Mouse (Mus musculus): Measurements from ENCODE around the gene Dazap1. TPM values are rescaled to one million over a fixed set of nuclear protein-coding genes. Genes with fewer than 3 reads are reported as not detected.

Dazap1 gene
- 26.5 TPM for polyA plus RNA-seq (2014; fragmentation: Illumina TruSeq; extraction: RNeasy Lipid Tissue Mini Kit (QIAGEN cat#74804); ENCODE audit: low replicate concordance)

DNA sequence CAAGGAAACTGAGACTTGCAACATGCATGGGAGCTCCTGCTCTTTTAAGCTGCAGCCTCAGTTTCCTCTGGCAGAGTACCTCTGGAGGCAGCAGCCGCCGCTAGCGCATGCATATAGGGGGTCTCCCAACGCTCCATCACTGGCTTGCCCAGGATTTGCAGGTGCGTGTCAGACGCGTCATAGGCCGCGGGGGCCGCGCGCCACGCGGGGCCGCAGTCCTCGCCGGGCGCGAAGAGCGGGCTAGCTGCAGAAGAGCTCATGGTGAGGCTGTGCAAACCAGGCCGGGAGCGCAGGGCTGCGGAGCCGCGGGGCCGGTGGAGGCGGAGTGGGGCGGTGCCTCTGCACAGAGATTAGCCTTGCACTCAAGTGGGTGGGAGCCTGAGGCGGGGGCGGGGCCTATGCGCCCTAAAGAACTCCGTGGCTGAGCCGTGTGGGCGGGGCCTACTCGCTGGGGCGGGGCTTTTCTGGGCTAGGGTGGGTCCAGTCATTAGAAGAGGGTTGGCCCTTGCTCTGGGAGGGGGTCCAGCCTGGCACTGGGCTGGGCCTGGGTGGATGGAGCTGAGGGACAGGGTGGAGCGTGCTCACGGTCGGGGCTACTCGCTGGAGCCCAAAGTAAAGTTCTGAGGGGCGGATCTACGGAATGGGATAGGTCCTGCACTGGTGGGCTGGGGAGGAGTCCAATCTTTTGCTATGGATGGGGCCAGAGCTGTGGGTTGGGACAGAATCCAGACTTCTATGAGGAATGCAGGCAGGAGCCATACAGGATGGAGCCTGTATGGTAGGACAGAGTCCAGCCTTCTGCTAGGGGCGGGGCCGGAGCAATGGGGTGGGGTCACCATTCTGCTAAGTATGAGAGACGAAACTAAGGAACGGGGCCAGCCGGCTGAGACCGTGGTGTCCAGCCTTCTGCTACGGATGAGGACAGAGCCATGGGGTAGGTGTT, at the start of gene Dazap1, which contains the start of gene Gamt:
Gene Dazap1 (plus strand): TSS at position 845 of the 943 bp plus-strand sequence.
Gene Gamt (minus strand): TSS at position 371 of the 943 bp plus-strand sequence.

GRCm38 (mm10) chr10:80226416-80227165, 34.7 kb upstream of the Dazap1 start, which contains the start of gene Mum1:
Gene Mum1, plus strand, starts transcription at chr10:80226434.

DNA sequence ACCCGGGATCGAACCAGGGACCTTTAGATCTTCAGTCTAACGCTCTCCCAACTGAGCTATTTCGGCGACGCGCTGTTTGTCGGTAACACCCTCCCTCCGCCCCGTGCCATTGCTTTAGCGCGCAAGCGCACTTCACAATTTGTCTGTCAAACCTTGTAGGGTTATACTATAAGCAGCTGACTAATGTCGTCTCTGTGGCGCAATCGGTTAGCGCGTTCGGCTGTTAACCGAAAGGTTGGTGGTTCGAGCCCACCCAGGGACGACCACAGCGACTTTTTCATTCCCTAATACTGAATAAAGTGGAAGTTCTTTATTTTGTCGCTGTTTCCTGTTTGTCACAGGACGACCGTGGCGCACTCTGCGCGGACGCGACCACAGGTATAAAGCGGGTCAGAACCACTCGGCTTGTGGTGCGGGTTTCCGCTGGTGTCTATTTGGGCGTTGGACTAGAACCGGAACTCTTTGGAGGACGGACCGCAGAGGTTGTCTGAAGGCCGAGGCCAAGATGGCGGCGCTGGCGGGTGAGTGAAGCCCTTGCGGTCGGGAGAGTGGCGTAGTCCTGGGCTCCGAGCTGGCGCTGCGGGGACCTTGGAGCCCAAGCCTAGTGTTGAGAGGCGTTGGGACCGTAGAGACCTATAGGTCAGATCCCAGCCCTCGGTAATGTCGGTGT, 12.2 kb upstream of the Dazap1 start, which contains the start of gene Ndufs7:
Gene Ndufs7 (plus strand): TSS at position 151 of the 670 bp plus-strand sequence.

GRCm38 (mm10) chr10:80292251-80293146, 31.2 kb downstream of the Dazap1 start, which contains the start of gene Rps15:
Gene Rps15, plus strand, starts transcription at chr10:80292453.

DNA sequence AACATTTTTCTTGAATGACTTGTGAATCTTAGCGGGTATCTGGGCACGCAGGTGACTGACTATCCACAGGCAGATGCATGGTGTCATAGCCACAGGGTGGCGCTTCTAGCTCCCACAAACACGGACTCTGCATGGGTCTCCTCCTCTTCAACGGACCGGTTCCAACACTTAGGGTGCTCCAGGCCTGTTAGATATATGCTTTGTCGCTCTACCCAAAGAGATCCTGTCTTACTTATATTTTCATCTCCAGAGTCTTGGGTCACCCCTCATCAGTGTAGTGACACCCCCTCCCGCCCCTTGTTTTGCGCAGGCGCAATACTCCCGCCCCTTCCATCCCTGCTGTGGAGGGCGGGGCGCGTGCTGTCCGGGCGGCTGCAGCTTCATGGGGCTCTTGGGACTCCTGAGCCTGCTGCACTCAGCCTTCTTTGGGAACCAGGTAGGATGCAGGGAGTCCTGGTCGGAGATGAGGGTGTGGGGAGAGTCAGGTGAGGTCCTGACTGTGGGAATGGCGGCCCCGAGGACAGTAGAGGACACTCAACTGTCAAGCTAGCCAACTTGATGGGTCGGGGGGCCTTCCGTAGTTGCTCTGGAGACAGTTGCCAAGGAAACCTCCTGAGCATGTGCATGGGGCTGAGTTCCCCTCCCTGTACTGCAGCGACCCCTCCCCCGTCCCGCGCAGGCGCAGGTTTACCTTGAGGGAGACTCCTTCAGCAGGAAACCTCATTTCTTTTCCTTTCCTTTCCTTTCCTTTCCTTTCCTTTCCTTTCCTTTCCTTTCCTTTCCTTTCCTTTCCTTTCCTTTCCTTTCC, 34.5 kb downstream of the Dazap1 start, which contains the start of gene Apc2:
Gene Apc2 (plus strand): TSS at position 360 of the 808 bp plus-strand sequence.

GRCm38 (mm10) chr10:80320340-80320760, 59.1 kb downstream of the Dazap1 start, which contains the start of gene 2310011J03Rik:
Gene 2310011J03Rik, minus strand, starts transcription at chr10:80320537.

GRCm38 (mm10) chr10:80329273-80330081, 68.2 kb downstream of the Dazap1 start, which contains the start of the genes Pcsk4 and Reep6:
Gene Pcsk4, minus strand, starts transcription at chr10:80329498.
Gene Reep6, plus strand, starts transcription at chr10:80329953.

Other genes with a start within 250 kb of the Dazap1 start
- gene Arhgap45, start 244.8 kb upstream of the Dazap1 start, polyA plus RNA-seq (2014; fragmentation: Illumina TruSeq; extraction: RNeasy Lipid Tissue Mini Kit (QIAGEN cat#74804); ENCODE audit: low replicate concordance): 0.19 TPM
- gene Polr2e, start 221.7 kb upstream of the Dazap1 start, polyA plus RNA-seq (2014; fragmentation: Illumina TruSeq; extraction: RNeasy Lipid Tissue Mini Kit (QIAGEN cat#74804); ENCODE audit: low replicate concordance): not detected
- gene Gpx4, start 214.3 kb upstream of the Dazap1 start, polyA plus RNA-seq (2014; fragmentation: Illumina TruSeq; extraction: RNeasy Lipid Tissue Mini Kit (QIAGEN cat#74804); ENCODE audit: low replicate concordance): 27.2 TPM
- gene Sbno2, start 155.9 kb upstream of the Dazap1 start, polyA plus RNA-seq (2014; fragmentation: Illumina TruSeq; extraction: RNeasy Lipid Tissue Mini Kit (QIAGEN cat#74804); ENCODE audit: low replicate concordance): 0.52 TPM
- 3.0 TPM for gene Stk11, start 145.7 kb upstream of the Dazap1 start, polyA plus RNA-seq (2014; fragmentation: Illumina TruSeq; extraction: RNeasy Lipid Tissue Mini Kit (QIAGEN cat#74804); ENCODE audit: low replicate concordance)
- gene Atp5d, start 122.9 kb upstream of the Dazap1 start, polyA plus RNA-seq (2014; fragmentation: Illumina TruSeq; extraction: RNeasy Lipid Tissue Mini Kit (QIAGEN cat#74804); ENCODE audit: low replicate concordance): 1.8 TPM
- not detected for gene Cbarp, start 120.7 kb upstream of the Dazap1 start, polyA plus RNA-seq (2014; fragmentation: Illumina TruSeq; extraction: RNeasy Lipid Tissue Mini Kit (QIAGEN cat#74804); ENCODE audit: low replicate concordance)
- 7.7 TPM for gene Midn, start 113.2 kb upstream of the Dazap1 start, polyA plus RNA-seq (2014; fragmentation: Illumina TruSeq; extraction: RNeasy Lipid Tissue Mini Kit (QIAGEN cat#74804); ENCODE audit: low replicate concordance)
- 12.5 TPM for gene Cirbp, start 95.5 kb upstream of the Dazap1 start, polyA plus RNA-seq (2014; fragmentation: Illumina TruSeq; extraction: RNeasy Lipid Tissue Mini Kit (QIAGEN cat#74804); ENCODE audit: low replicate concordance)
- gene 1600002K03Rik, start 88.5 kb upstream of the Dazap1 start, polyA plus RNA-seq (2014; fragmentation: Illumina TruSeq; extraction: RNeasy Lipid Tissue Mini Kit (QIAGEN cat#74804); ENCODE audit: low replicate concordance): not detected
- gene Efna2, start 82.0 kb upstream of the Dazap1 start, polyA plus RNA-seq (2014; fragmentation: Illumina TruSeq; extraction: RNeasy Lipid Tissue Mini Kit (QIAGEN cat#74804); ENCODE audit: low replicate concordance): 0.37 TPM
- 3.4 TPM for gene Mum1, start 35.1 kb upstream of the Dazap1 start, polyA plus RNA-seq (2014; fragmentation: Illumina TruSeq; extraction: RNeasy Lipid Tissue Mini Kit (QIAGEN cat#74804); ENCODE audit: low replicate concordance)
- gene Ndufs7, start 12.4 kb upstream of the Dazap1 start, polyA plus RNA-seq (2014; fragmentation: Illumina TruSeq; extraction: RNeasy Lipid Tissue Mini Kit (QIAGEN cat#74804); ENCODE audit: low replicate concordance): 3.5 TPM
- not detected for gene Gamt, start 474 bp upstream of the Dazap1 start, polyA plus RNA-seq (2014; fragmentation: Illumina TruSeq; extraction: RNeasy Lipid Tissue Mini Kit (QIAGEN cat#74804); ENCODE audit: low replicate concordance)
- gene Rps15, start 31.0 kb downstream of the Dazap1 start, polyA plus RNA-seq (2014; fragmentation: Illumina TruSeq; extraction: RNeasy Lipid Tissue Mini Kit (QIAGEN cat#74804); ENCODE audit: low replicate concordance): 1.6 TPM
- not detected for gene Apc2, start 34.5 kb downstream of the Dazap1 start, polyA plus RNA-seq (2014; fragmentation: Illumina TruSeq; extraction: RNeasy Lipid Tissue Mini Kit (QIAGEN cat#74804); ENCODE audit: low replicate concordance)
- 0.52 TPM for gene 2310011J03Rik, start 59.1 kb downstream of the Dazap1 start, polyA plus RNA-seq (2014; fragmentation: Illumina TruSeq; extraction: RNeasy Lipid Tissue Mini Kit (QIAGEN cat#74804); ENCODE audit: low replicate concordance)
- not detected for gene Pcsk4, start 68.0 kb downstream of the Dazap1 start, polyA plus RNA-seq (2014; fragmentation: Illumina TruSeq; extraction: RNeasy Lipid Tissue Mini Kit (QIAGEN cat#74804); ENCODE audit: low replicate concordance)
- 5.9 TPM for gene Reep6, start 68.5 kb downstream of the Dazap1 start, polyA plus RNA-seq (2014; fragmentation: Illumina TruSeq; extraction: RNeasy Lipid Tissue Mini Kit (QIAGEN cat#74804); ENCODE audit: low replicate concordance)
- 5.3 TPM for gene Adamtsl5, start 86.9 kb downstream of the Dazap1 start, polyA plus RNA-seq (2014; fragmentation: Illumina TruSeq; extraction: RNeasy Lipid Tissue Mini Kit (QIAGEN cat#74804); ENCODE audit: low replicate concordance)
- gene Plk5, start 95.0 kb downstream of the Dazap1 start, polyA plus RNA-seq (2014; fragmentation: Illumina TruSeq; extraction: RNeasy Lipid Tissue Mini Kit (QIAGEN cat#74804); ENCODE audit: low replicate concordance): not detected
- 2.9 TPM for gene Mex3d, start 126.2 kb downstream of the Dazap1 start, polyA plus RNA-seq (2014; fragmentation: Illumina TruSeq; extraction: RNeasy Lipid Tissue Mini Kit (QIAGEN cat#74804); ENCODE audit: low replicate concordance)
- not detected for gene Mbd3, start 138.1 kb downstream of the Dazap1 start, polyA plus RNA-seq (2014; fragmentation: Illumina TruSeq; extraction: RNeasy Lipid Tissue Mini Kit (QIAGEN cat#74804); ENCODE audit: low replicate concordance)
- gene Uqcr11, start 145.3 kb downstream of the Dazap1 start, polyA plus RNA-seq (2014; fragmentation: Illumina TruSeq; extraction: RNeasy Lipid Tissue Mini Kit (QIAGEN cat#74804); ENCODE audit: low replicate concordance): 1.4 TPM
- gene Tcf3, start 172.2 kb downstream of the Dazap1 start, polyA plus RNA-seq (2014; fragmentation: Illumina TruSeq; extraction: RNeasy Lipid Tissue Mini Kit (QIAGEN cat#74804); ENCODE audit: low replicate concordance): 4.8 TPM
- gene Onecut3, start 233.3 kb downstream of the Dazap1 start, polyA plus RNA-seq (2014; fragmentation: Illumina TruSeq; extraction: RNeasy Lipid Tissue Mini Kit (QIAGEN cat#74804); ENCODE audit: low replicate concordance): 0.11 TPM